Mouse (Mus musculus): ENCODE results near the gene Gm28308. TPM values are rescaled to one million over a fixed set of nuclear protein-coding genes. Genes with fewer than 3 reads are reported as not detected.

Gene Gm28308
- total RNA-seq, 2 experiments from 2014 or later: not detected

- intact Hi-C loops (cut with DNase I): no loop called here
- no peak for DNase-seq
Observed at GRCm38 (mm10) chr6:52171938-52172337, 41.2 kb downstream of the Gm28308 start.

GRCm38 (mm10) chr6:52171331-52171730 lies 41.8 kb downstream of the Gm28308 start:
- no peak for DNase-seq
- intact Hi-C loops (cut with DNase I): no loop called here

DNA sequence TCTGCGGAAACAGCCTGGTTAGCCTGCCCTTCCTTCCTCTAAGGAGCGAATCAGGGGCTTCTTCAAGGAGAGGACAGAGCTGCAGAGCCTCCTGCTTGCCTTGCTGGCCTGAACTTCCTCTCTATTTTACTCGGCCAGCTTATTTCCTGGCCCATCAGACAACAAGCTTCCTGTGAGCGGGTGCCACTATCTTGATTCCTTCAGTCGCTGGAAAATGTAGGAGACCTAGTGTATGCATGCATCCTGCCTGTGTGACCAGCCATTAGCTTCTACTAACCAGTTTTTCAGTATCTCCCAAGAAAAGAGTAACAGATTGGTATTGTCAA lies 42.3 kb downstream of the Gm28308 start:
- DNase-seq: no peak
- intact Hi-C loops (cut with DNase I): no loop called here

- intact Hi-C loops (cut with DNase I): no loop called here
- no peak for DNase-seq
Observed at GRCm38 (mm10) chr6:52170166-52170897, 42.8 kb downstream of the Gm28308 start.

- intact Hi-C loops (cut with DNase I): no loop called here
Observed at GRCm38 (mm10) chr6:52169499-52170165, 43.5 kb downstream of the Gm28308 start.

GRCm38 (mm10) chr6:52168191-52169055 lies 44.7 kb downstream of the Gm28308 start:
- intact Hi-C loops (cut with DNase I): no loop called here
- DNase-seq: peak; percentile 51

More at GRCm38 (mm10) chr6:52169499-52170165, 43.5 kb downstream of the Gm28308 start:
- DNase-seq: no peak

- no peak for DNase-seq
- intact Hi-C loops (cut with DNase I): no loop called here
Observed at GRCm38 (mm10) chr6:52167736-52168161, 45.4 kb downstream of the Gm28308 start.

DNA sequence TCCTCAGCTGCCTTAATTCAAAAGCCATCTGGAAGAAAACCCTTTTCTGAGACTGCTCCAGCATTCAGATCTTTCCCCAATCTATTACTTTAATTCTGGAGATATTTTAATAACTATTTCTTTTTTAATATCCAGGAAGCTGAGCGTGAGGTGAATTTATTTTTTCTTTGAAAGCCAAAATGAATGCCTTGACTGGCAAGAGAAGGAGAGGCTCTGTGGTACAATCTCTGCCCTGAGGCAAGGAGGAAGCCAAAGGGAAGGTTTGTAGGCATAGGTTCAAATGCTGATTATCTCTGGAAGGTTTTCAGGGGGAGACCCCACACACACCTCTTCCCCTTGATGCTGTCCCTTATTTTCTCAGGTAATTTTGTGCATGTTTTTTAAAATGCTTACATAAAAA lies 46.0 kb downstream of the Gm28308 start:
- intact Hi-C loops (cut with DNase I): no loop called here
- no peak for DNase-seq

- intact Hi-C loops (cut with DNase I): no loop called here
- DNase-seq: no peak
Observed at GRCm38 (mm10) chr6:52166431-52167077, 46.6 kb downstream of the Gm28308 start.

GRCm38 (mm10) chr6:52165441-52166370 lies 47.4 kb downstream of the Gm28308 start:
- intact Hi-C loops (cut with DNase I): no loop called here
- no peak for DNase-seq

- intact Hi-C loops (cut with DNase I): no loop called here
- no peak for DNase-seq
Observed at GRCm38 (mm10) chr6:52164626-52165440, 48.3 kb downstream of the Gm28308 start, which contains the start of gene Hoxa2. Gene Hoxa2 (minus strand): TSS chr6:52164831.

DNA sequence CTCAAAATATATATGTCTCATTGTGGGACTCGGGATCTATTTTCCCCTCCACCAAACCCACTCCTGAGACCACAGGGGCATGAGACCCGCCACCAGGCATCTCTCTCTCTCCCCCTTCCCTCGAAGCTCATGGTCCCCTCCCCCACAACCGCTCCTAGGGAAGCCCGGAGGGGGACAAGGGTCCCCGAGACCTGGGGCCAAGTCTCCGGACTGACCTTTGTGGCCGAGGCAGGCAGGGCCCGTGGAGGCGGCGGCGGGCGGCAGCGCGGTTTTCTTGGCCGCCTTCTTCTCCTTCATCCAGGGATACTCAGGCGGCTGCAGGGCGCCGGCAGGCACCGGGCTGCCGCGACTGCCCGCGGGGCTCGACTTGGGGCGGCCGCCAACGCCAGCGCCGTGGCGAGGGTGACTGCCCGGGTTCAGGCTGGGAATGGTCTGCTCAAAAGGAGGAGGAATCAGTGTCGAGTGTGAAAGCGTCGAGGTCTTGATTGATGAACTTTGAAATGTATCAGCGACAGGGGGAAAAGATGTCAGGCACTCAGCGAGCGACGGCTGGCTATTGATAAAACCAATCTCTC lies 49.0 kb downstream of the Gm28308 start:
- DNase-seq: no peak
- intact Hi-C loops (cut with DNase I): no loop called here

DNA sequence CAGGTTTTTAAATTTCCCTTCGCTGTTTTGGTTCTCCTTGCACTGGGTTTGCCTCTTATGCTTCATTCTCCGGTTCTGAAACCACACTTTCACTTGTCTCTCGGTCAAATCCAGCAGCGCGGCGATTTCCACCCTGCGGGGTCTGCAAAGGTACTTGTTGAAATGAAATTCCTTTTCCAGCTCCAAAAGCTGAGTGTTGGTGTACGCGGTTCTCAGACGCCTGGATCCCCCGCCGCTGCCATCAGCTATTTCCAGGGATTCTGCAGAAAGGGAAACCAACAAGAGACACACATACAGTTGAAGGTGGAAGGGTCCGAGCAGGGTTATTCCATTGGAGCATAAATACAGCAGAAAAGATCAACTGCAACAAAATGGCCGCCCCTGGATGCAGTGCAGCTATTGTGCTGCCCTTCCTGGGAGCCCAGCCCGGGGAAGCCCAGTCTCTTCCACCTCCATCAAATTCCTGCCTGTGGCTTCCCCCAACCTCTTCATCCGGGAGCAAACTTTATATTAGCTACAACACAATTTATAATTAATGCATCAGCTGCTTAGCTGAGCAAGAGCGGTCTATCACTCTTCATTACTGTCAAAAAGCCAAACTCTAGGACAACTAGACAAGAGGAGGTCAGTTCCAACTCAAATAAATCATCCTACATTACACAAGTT lies 49.6 kb downstream of the Gm28308 start:
- intact Hi-C loops (cut with DNase I): no loop called here

GRCm38 (mm10) chr6:52162611-52163365 lies 50.4 kb downstream of the Gm28308 start:
- DNase-seq: no peak
- intact Hi-C loops (cut with DNase I): no loop called here

More for the DNA sequence above, 49.6 kb downstream of the Gm28308 start:
- no peak for DNase-seq

GRCm38 (mm10) chr6:52162093-52162380 lies 51.1 kb downstream of the Gm28308 start:
- intact Hi-C loops (cut with DNase I): no loop called here
- no peak for DNase-seq

DNA sequence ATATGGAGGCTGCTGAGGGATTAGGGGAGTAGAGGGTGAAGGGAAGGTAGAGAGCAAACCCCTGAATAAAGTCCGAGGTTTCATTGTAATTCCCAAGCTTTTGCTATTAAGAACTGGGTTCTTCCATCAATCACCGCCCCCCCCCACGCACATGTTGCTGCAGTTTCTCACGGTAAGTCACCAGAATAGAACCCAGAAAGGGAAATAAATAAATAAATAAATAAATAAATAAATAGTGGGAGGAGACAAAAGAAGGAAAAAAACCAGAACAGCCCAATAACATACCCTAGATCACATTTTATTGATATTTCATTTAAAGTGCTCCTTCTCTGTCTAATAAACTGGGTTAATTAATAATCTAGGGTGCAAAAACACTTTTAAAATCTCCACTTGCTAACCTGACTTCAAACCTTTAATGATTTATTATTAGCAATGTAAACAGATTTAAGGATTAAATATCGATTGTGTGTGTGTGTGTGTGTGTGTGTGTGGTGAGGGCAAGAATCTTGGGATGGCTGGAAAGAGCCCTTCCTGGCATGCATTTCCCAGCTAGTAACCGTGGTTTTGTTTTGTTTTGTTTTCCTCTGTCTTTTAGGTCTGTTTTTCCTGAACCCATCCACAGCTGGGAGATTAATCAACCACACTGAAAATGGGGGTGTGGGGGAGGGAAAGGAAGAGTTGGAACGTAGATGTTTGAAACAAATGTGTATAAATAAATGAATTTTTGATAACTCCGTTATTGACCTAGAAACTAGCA lies 51.6 kb downstream of the Gm28308 start:
- no peak for DNase-seq
- intact Hi-C loops (cut with DNase I): no loop called here
